ENCODE assay signal across 8 mouse cellular contexts in genomic region chr13:36734731-36735571, GRCm38 (mm10). TPM values are rescaled to one million over a fixed set of nuclear protein-coding genes. Genes with fewer than 3 reads are reported as not detected.
DNase-seq lines count a peak whose midpoint lies in the region.

Nrn1 (minus strand) TSS chr13:36735131.

- peak; percentile 19 for DNase-seq in adrenal gland, postnatal 10 days
- no peak for DNase-seq in adrenal gland, adult 8-10 months
- DNase-seq in thymus, postnatal 25 days, result peak; percentile 23
- no peak for DNase-seq in thymus, postnatal 10 days (ENCODE audit: low spot score in 2 of 2)
- DNase-seq in frontal cortex, postnatal 36 days (ENCODE audit: low spot score in 2 of 2), result peak; percentile 48 to 54
- DNase-seq in left cerebral cortex, adult 8-10 months (ENCODE audit: low spot score in 2 of 2), result no peak
- DNase-seq in neural tube, embryonic 10.5 days (ENCODE audit: extremely low spot score, low spot score), result peak; percentile 55
- no peak for DNase-seq in yolk sac, embryonic 10.5 days (ENCODE audit: low spot score)

RNA-seq across cellular contexts. Expression of gene Nrn1, which starts in this region (rescaled TPM):
- 10 to 100 TPM; 21.9 to 41.4 TPM for total RNA-seq in adrenal gland, postnatal 10 days (2021)
- total RNA-seq in adrenal gland, adult 8-10 months (2022), result 1 to 10 TPM; 2.8 to 6.1 (median 3.7) TPM
- 100 to 1,000 TPM; 198 to 210 (median 208) TPM for total RNA-seq in left cerebral cortex, adult 8-10 months (2022)

Comparison
In these comparisons a context has a peak if more than half of its experiments do, and no peak if none do; other contexts are left out.
1. RNA of gene Nrn1 (total RNA-seq): 198 to 210 TPM in left cerebral cortex, adult 8-10 months; 21.9 to 41.4 TPM in adrenal gland, postnatal 10 days and 2.8 to 6.1 TPM in adrenal gland, adult 8-10 months; every median in the first group is over 4 times any median in the second.
2. DNase-seq: peak in adrenal gland, postnatal 10 days (single experiment), thymus, postnatal 25 days (single experiment), frontal cortex, postnatal 36 days (2 of 2) and neural tube, embryonic 10.5 days (single experiment); none in adrenal gland, adult 8-10 months (single experiment), thymus, postnatal 10 days (0 of 2), left cerebral cortex, adult 8-10 months (0 of 2) and yolk sac, embryonic 10.5 days (single experiment).